Mouse (Mus musculus): ENCODE data around the gene Flnb.

Gene Flnb

GRCm38 (mm10) chr14:7863199-7863598 is 45.4 kb downstream of the Flnb start:
- DNase-seq (ENCODE audit: low spot score in 2 of 2) = no peak

- no peak for DNase-seq (ENCODE audit: low spot score in 2 of 2)
Observed at GRCm38 (mm10) chr14:7863871-7864505, 46.2 kb downstream of the Flnb start.

GRCm38 (mm10) chr14:7864506-7864899 is 46.7 kb downstream of the Flnb start:
- DNase-seq (ENCODE audit: low spot score in 2 of 2) = no peak

- DNase-seq (ENCODE audit: low spot score in 2 of 2) = no peak
Observed at GRCm38 (mm10) chr14:7867224-7867623, 49.5 kb downstream of the Flnb start.

- DNase-seq (ENCODE audit: low spot score in 2 of 2) = no peak
Observed at GRCm38 (mm10) chr14:7867841-7868240, 50.1 kb downstream of the Flnb start.

GRCm38 (mm10) chr14:7869796-7870195 is 52.0 kb downstream of the Flnb start:
- DNase-seq (ENCODE audit: low spot score in 2 of 2) = no peak

- DNase-seq (ENCODE audit: low spot score in 2 of 2) = no peak
Observed at GRCm38 (mm10) chr14:7873552-7873951, 55.8 kb downstream of the Flnb start.

- DNase-seq (ENCODE audit: low spot score in 2 of 2) = no peak
Observed at GRCm38 (mm10) chr14:7874495-7874894, 56.7 kb downstream of the Flnb start.

- no peak for DNase-seq (ENCODE audit: low spot score in 2 of 2)
Observed at GRCm38 (mm10) chr14:7877957-7878356, 60.2 kb downstream of the Flnb start.

- DNase-seq (ENCODE audit: low spot score in 2 of 2) = no peak
Observed at GRCm38 (mm10) chr14:7880389-7880788, 62.6 kb downstream of the Flnb start.

- no peak for DNase-seq (ENCODE audit: low spot score in 2 of 2)
Observed at GRCm38 (mm10) chr14:7881533-7881932, 63.8 kb downstream of the Flnb start.

- DNase-seq (ENCODE audit: low spot score in 2 of 2) = no peak
Observed at GRCm38 (mm10) chr14:7882050-7882449, 64.3 kb downstream of the Flnb start.

- no peak for DNase-seq (ENCODE audit: low spot score in 2 of 2)
Observed at GRCm38 (mm10) chr14:7884158-7884557, 66.4 kb downstream of the Flnb start.

GRCm38 (mm10) chr14:7884841-7885240 is 67.1 kb downstream of the Flnb start:
- no peak for DNase-seq (ENCODE audit: low spot score in 2 of 2)

GRCm38 (mm10) chr14:7885540-7885939 is 67.8 kb downstream of the Flnb start:
- no peak for DNase-seq (ENCODE audit: low spot score in 2 of 2)

GRCm38 (mm10) chr14:7886008-7886407 is 68.3 kb downstream of the Flnb start:
- DNase-seq (ENCODE audit: low spot score in 2 of 2) = no peak

- DNase-seq (ENCODE audit: low spot score in 2 of 2) = no peak
Observed at GRCm38 (mm10) chr14:7887171-7887570, 69.4 kb downstream of the Flnb start.

- DNase-seq (ENCODE audit: low spot score in 2 of 2) = no peak
Observed at GRCm38 (mm10) chr14:7888294-7888693, 70.5 kb downstream of the Flnb start.

- no peak for DNase-seq (ENCODE audit: low spot score in 2 of 2)
Observed at GRCm38 (mm10) chr14:7888811-7889651, 71.3 kb downstream of the Flnb start.

GRCm38 (mm10) chr14:7889834-7890233 is 72.1 kb downstream of the Flnb start:
- no peak for DNase-seq (ENCODE audit: low spot score in 2 of 2)

GRCm38 (mm10) chr14:7891401-7891800 is 73.6 kb downstream of the Flnb start:
- no peak for DNase-seq (ENCODE audit: low spot score in 2 of 2)

- no peak for DNase-seq (ENCODE audit: low spot score in 2 of 2)
Observed at GRCm38 (mm10) chr14:7896126-7896525, 78.4 kb downstream of the Flnb start.

- DNase-seq (ENCODE audit: low spot score in 2 of 2) = no peak
Observed at GRCm38 (mm10) chr14:7896699-7897098, 78.9 kb downstream of the Flnb start.
